Mouse (Mus musculus) intestine, postnatal 0 days (tissue): ENCODE results near the gene Rasal1. TPM values are rescaled to one million over a fixed set of nuclear protein-coding genes. Genes with fewer than 3 reads are reported as not detected.

ENCODE experiments used
- ATAC-seq: fragments of 200-750 bp; cut with Nextera tagmentation; 2 replicates; pipeline ENCODE4 v1.8.0; 2017; ENCODE audit warnings: mild to moderate bottlenecking, moderate TSS enrichment, moderate library complexity
- H3K27ac ChIP-seq: fragments of 300-500 bp; sonication (generic); 2 replicates; pipeline ENCODE4 v1.5.1; 2014; ENCODE audit warnings: mild to moderate bottlenecking, low read depth, low read length, moderate library complexity
- H3K27me3 ChIP-seq: fragments of 300-500 bp; sonication (generic); replicated peaks from 2 replicates; pipeline ENCODE4 v1.6.1; 2014; ENCODE audit warnings: low read length, mixed read lengths; ENCODE audit not compliant: control insufficient read depth, insufficient read depth
- H3K36me3 ChIP-seq: fragments of 300-500 bp; sonication (generic); 2 replicates; pipeline ENCODE4 v1.6.1; 2014; ENCODE audit warnings: mild to moderate bottlenecking, moderate library complexity; ENCODE audit not compliant: control insufficient read depth, insufficient read depth
- H3K4me1 ChIP-seq: fragments of 300-500 bp; sonication (generic); replicated peaks from 2 replicates; pipeline ENCODE4 v1.6.1; 2014; ENCODE audit warnings: antibody characterized with exemption, low read length, mixed read lengths; ENCODE audit not compliant: control insufficient read depth, insufficient read depth
- H3K4me2 ChIP-seq: fragments of 300-500 bp; sonication (generic); replicated peaks from 2 replicates; pipeline ENCODE4 v1.6.1; 2014; ENCODE audit warnings: low read depth, mild to moderate bottlenecking, moderate library complexity
- H3K4me3 ChIP-seq: fragments of 300-500 bp; sonication (generic); 2 replicates; pipeline ENCODE4 v1.5.1; 2014; ENCODE audit warnings: low read depth, low read length
- H3K9ac ChIP-seq: fragments of 300-500 bp; sonication (generic); 2 replicates; pipeline ENCODE4 v1.6.1; 2014; ENCODE audit warnings: mild to moderate bottlenecking, low read depth, low read length
- H3K9me3 ChIP-seq: fragments of 300-500 bp; sonication (generic); 2 replicates; pipeline ENCODE4 v1.6.1; 2016; ENCODE audit warnings: mixed run types; ENCODE audit not compliant: control insufficient read depth
- CTCF ChIP-seq: sonication (generic); IDR thresholded peaks from 2 replicates; pipeline ENCODE4 v1.5.1; 2016; ENCODE audit warnings: low read depth, mild to moderate bottlenecking, control low read depth, antibody characterized with exemption, moderate library complexity
- WGBS: fragments of 180-500 bp; shearing (Covaris S2); extraction: QIAGEN DNeasy Blood & Tissue Kit; methylation state at CpG from one replicate; pipeline ENCODE4 v1.1.7; 2014; 5-methylcytosine and 5-hydroxymethylcytosine counted together
- polyA plus RNA-seq: library from polyadenylated mRNA; unstranded; fragments of >200 nt; fragmentation: Nextera tagmentation; extraction: Ambion mirVana; gene quantifications from 2 replicates; pipeline ENCODE4 v1.2.1, GENCODE M21; 2015

Gene Rasal1
- polyA plus RNA-seq, 1 experiment from 2014 or later = 5.1 TPM

DNA sequence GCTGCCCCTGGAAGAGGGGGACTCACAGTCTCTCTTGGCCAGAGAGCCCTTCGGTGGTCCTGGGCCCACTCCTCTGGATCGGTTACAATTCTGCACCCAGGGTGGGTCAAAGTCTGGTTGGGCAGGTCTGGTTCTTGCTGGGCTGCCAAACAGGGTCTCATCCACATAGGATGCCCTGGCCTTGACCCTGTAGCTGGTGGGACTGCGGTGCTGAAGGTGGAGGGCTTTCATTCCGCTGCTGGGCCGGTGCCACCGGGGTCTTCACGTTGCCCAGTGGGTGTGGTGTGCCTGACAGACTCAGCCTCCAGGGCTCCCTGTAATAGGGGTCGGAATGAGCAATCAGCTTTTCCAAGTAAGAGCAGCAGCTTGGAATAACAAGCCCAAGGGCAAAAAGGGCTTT is 37.2 kb upstream of the Rasal1 start:
- TF ChIP-seq CTCF = no peak
- Histone ChIP-seq H3K9me3 (no peaks in the 10 kb centered on the region), H3K4me2 (peak overlapping the region; percentile 93), H3K9ac (peak overlapping the region; percentile 72; the same call in 1 of the 2 replicates), H3K4me3 (peak overlapping the region; percentile 59), H3K36me3 (peaks cover 9% of the 10 kb centered on the region; the same call in 1 of the 2 replicates), H3K27ac (no peak overlapping the region), H3K27me3 (no peaks in the 10 kb centered on the region), H3K4me1 (no peaks in the 10 kb centered on the region)
- ATAC-seq = no peak
- 44% methylated on average over 8 of the region's 8 CpGs for WGBS

DNA sequence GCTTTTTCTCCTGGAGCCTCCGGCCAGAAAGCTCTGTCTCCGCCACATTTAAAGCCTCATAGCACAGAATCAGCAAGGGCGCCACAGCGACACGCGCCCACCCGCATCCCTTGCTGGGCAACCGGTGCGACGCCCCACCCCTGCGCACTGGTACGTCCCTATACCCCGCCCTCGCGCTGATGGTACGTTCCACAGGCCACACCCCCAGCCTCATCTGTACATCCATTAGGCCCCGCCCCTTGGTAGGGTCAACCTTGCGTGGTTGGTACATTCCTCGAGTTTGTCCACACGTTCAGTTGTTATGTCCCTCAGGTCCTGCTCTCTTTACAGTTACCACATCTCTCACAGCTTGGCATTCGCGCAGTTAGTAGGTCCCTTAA is 36.2 kb upstream of the Rasal1 start, which contains the start of the genes Rita1 and Ddx54:
TSS of gene Rita1 (minus strand) at position 148 of the 380 bp plus-strand sequence.
TSS of gene Ddx54 (plus strand) at position 298 of the 380 bp plus-strand sequence.
- peak within 1 kb of the TSS; percentile 59 for H3K4me3 ChIP-seq
- no peak for TF ChIP-seq CTCF
- WGBS = under 1% methylated on average over 22 of the region's 22 CpGs
- H3K36me3 ChIP-seq = peaks cover 17% of the 10 kb centered on the region
- no peaks in the 10 kb centered on the region for H3K9me3 ChIP-seq
- peak within 1 kb of the TSS; percentile 82 for H3K27ac ChIP-seq
- no peaks in the 10 kb centered on the region for H3K4me1 ChIP-seq
- no peaks in the 10 kb centered on the region for H3K27me3 ChIP-seq
- peak within 1 kb of the TSS; percentile 72 for H3K9ac ChIP-seq
- peak within 1 kb of the TSS; percentile 93 for H3K4me2 ChIP-seq
- peak; percentile 80 for ATAC-seq

DNA sequence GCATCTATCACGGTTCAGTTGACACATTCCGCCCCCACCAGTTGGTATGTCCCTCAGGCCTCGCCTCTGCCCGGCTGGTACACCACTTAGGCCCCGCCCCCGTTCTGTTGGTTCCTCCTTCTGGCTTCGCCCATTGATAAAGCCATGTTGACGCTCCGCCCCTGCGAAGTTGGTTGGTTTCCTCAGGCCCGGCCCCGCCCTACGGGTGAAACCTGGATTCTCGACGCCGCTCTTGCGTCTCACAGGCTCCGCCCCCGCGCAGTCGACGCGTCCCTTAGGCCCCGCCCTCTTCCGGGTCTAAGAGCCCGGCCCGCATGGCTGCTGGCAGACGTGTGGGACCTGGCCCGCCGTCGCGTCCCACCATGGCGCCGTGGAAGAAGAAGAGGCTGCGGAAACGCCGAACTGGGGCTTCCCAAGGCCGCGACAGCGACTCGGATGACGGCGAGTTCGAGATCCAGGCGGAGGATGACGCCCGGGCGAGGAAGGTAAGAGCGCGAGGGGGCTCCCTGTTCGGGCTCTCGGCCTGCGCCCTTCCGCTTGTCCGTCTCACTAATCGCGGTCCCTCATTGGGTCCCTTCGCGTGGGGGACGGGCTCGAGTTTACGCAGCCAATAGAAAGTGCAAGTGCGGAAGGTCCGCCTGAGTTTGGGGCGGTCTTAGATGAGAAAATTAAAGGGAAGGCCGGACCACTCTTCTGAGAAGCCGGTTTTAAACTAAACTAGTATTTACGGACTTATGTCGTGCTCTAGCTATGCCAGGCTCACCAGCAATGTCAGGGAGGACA is 35.6 kb upstream of the Rasal1 start:
- peak overlapping the region; percentile 59 for H3K4me3 ChIP-seq
- no peaks in the 10 kb centered on the region for H3K4me1 ChIP-seq
- peak overlapping the region; percentile 82 for H3K27ac ChIP-seq
- H3K9ac ChIP-seq = peak overlapping the region; percentile 72
- no peaks in the 10 kb centered on the region for H3K27me3 ChIP-seq
- H3K36me3 ChIP-seq = peaks cover 23% of the 10 kb centered on the region
- peak overlapping the region; percentile 93 for H3K4me2 ChIP-seq
- peak; percentile 94 for ATAC-seq
- under 1% methylated on average over 69 of the region's 69 CpGs for WGBS
- TF ChIP-seq CTCF = no peak
- no peaks in the 10 kb centered on the region for H3K9me3 ChIP-seq

DNA sequence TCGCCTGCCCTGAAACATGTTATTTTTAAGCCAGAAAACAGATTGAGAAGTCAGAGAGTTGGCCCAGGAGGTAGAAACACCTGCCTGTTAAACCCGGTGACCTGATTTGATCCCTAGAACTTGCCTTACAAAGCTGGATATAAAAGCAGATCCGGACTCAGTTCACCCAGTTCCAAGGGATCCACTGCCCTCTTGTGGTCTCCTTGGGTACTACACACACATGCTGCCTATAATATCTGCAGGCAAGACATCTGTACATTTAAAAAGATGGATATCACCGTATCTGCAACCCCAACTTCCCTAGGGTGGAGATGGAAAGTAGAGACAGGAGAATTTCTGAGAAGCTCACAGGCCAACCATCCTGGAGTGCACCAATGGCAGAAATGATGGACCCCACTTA is 32.7 kb upstream of the Rasal1 start:
- H3K4me1 ChIP-seq = no peaks in the 10 kb centered on the region
- peak; percentile 70 for TF ChIP-seq CTCF
- H3K9me3 ChIP-seq = no peaks in the 10 kb centered on the region
- no peak overlapping the region for H3K4me2 ChIP-seq
- no peaks in the 10 kb centered on the region for H3K27me3 ChIP-seq
- H3K36me3 ChIP-seq = peaks cover 42% of the 10 kb centered on the region
- no peak overlapping the region for H3K27ac ChIP-seq
- WGBS = 98% methylated on average over 4 of the region's 4 CpGs
- no peak overlapping the region for H3K9ac ChIP-seq
- no peak overlapping the region for H3K4me3 ChIP-seq
- no peak for ATAC-seq

DNA sequence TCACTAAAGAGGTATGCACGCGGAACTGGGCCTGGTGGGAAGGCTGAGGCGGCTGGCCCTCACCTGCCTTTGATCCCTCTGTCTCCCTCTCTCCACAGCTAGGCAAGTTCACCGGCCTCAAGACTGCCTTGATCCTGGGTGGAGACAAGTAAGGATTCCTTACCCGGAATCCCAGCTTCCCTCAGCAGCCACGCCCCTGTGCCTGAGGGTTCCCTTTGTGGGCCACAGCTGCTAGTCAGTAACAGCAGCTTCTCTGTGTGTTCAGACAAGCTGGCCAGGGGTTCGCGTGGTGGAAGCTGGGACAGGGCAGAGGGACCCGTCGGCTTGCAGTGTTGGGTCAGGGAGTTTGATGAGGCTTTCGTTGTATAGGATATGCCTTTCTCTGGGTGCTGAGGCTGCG is 29.8 kb upstream of the Rasal1 start:
- TF ChIP-seq CTCF = no peak
- WGBS = 78% methylated on average over 12 of the region's 12 CpGs
- Histone ChIP-seq H3K9me3 (no peaks in the 10 kb centered on the region), H3K4me1 (no peaks in the 10 kb centered on the region), H3K4me2 (no peak overlapping the region), H3K27ac (0 out of 2 replicates have a peak overlapping the region, but pooled peaks have one; percentile 7), H3K4me3 (no peak overlapping the region), H3K27me3 (no peaks in the 10 kb centered on the region), H3K36me3 (peaks cover 69% of the 10 kb centered on the region), H3K9ac (no peak overlapping the region)
- no peak for ATAC-seq

DNA sequence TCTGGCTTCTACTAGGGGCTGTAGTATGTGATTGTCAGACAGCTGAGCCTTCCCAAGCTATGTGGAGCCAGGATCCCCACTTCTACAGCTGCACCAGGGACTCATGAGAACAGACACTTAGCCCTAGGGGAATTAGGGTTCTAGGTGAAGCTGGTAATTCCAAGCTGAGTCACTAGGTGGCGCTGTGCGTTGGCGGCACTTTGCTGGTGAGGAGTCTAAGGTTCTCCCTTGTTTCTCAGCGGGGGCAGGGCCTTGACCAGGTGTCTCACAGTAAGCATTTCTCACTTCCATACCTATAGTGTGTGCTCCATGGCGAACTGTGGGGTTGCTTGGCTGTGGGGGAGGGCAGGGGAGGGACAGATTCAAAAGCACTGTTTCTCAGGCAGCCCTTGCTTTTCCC is 29.4 kb upstream of the Rasal1 start:
- ATAC-seq = no peak
- no peak overlapping the region for H3K9ac ChIP-seq
- H3K4me3 ChIP-seq = no peak overlapping the region
- whole genome bisulfite sequencing = 25% methylated on average over 5 of the region's 5 CpGs
- no peaks in the 10 kb centered on the region for H3K9me3 ChIP-seq
- H3K36me3 ChIP-seq = peaks cover 74% of the 10 kb centered on the region
- H3K4me1 ChIP-seq = no peaks in the 10 kb centered on the region
- H3K27ac ChIP-seq = no peak overlapping the region
- peak; percentile 88 for TF ChIP-seq CTCF
- H3K27me3 ChIP-seq = no peaks in the 10 kb centered on the region
- H3K4me2 ChIP-seq = no peak overlapping the region
